Mouse (Mus musculus): ENCODE results near the gene Gcnt2. TPM values are rescaled to one million over a fixed set of nuclear protein-coding genes. Genes with fewer than 3 reads are reported as not detected.
"Not testable (repeated sequence)": the region's sequence is repeated elsewhere in the genome, so short reads cannot be mapped to it uniquely, and the experiment has no call there.

Gene Gcnt2
- polyA plus RNA-seq, 1 experiment from 2014 or later, result 3.6 TPM

- Histone ChIP-seq H3K4me2 (no peak overlapping the region), H3K9ac (no peak overlapping the region), H3K36me3 (replicated peaks) (no peaks in the 10 kb centered on the region), H3K27me3 (replicated peaks) (no peaks in the 10 kb centered on the region), H3K27ac (no peak overlapping the region), H3K4me1 (peaks cover 8% of the 10 kb centered on the region), H3K9me3 (no peaks in the 10 kb centered on the region), H3K4me3 (no peak overlapping the region)
- 88% methylated on average over 6 of the region's 6 CpGs for WGBS
- ATAC-seq (replicated peaks), result no peak
These were observed 52.4 kb downstream of the Gcnt2 start for GRCm38 (mm10) chr13:40911951-40912350.

GRCm38 (mm10) chr13:40913395-40914018 is 54.0 kb downstream of the Gcnt2 start:
- H3K4me1 ChIP-seq, result peaks cover 21% of the 10 kb centered on the region
- H3K4me3 ChIP-seq, result no peak overlapping the region
- H3K36me3 ChIP-seq (replicated peaks), result no peaks in the 10 kb centered on the region
- no peak overlapping the region for H3K9ac ChIP-seq
- H3K27ac ChIP-seq, result no peak overlapping the region
- H3K9me3 ChIP-seq, result no peaks in the 10 kb centered on the region
- H3K4me2 ChIP-seq, result no peak overlapping the region
- no peak for ATAC-seq (replicated peaks)
- no peaks in the 10 kb centered on the region for H3K27me3 ChIP-seq (replicated peaks)
- WGBS, result 90% methylated on average over 14 of the region's 14 CpGs

- H3K4me2 ChIP-seq, result no peak overlapping the region
- H3K36me3 ChIP-seq (replicated peaks), result no peaks in the 10 kb centered on the region
- peaks cover 21% of the 10 kb centered on the region for H3K4me1 ChIP-seq
- 76% methylated on average over 4 of the region's 4 CpGs for WGBS
- H3K27ac ChIP-seq, result no peak overlapping the region
- no peak for ATAC-seq (replicated peaks)
- no peaks in the 10 kb centered on the region for H3K9me3 ChIP-seq
- H3K9ac ChIP-seq, result no peak overlapping the region
- no peak overlapping the region for H3K4me3 ChIP-seq
- H3K27me3 ChIP-seq (replicated peaks), result no peaks in the 10 kb centered on the region
These were observed 54.6 kb downstream of the Gcnt2 start for GRCm38 (mm10) chr13:40914053-40914585.

GRCm38 (mm10) chr13:40916321-40917160 is 57.0 kb downstream of the Gcnt2 start:
- Histone ChIP-seq H3K27me3 (replicated peaks) (0 out of 2 replicates have a peak, but pooled peaks cover 2% of the 10 kb centered on the region), H3K9me3 (no peaks in the 10 kb centered on the region), H3K4me2 (peak overlapping the region; percentile 97), H3K36me3 (replicated peaks) (no peaks in the 10 kb centered on the region), H3K4me1 (peaks cover 21% of the 10 kb centered on the region), H3K9ac (no peak overlapping the region), H3K27ac (no peak overlapping the region), H3K4me3 (peak overlapping the region; percentile 52)
- ATAC-seq (replicated peaks), result peak; percentile 1; the same call in 1 of the 2 replicates
- 9% methylated on average over 21 of the region's 21 CpGs for WGBS

GRCm38 (mm10) chr13:40917161-40918091 is 57.9 kb downstream of the Gcnt2 start:
- H3K9ac ChIP-seq, result peak overlapping the region; percentile 52
- under 1% methylated on average over 38 of the region's 38 CpGs for WGBS
- H3K4me3 ChIP-seq, result peak overlapping the region; percentile 52
- peaks cover 21% of the 10 kb centered on the region for H3K4me1 ChIP-seq
- peak; percentile 88 for ATAC-seq (replicated peaks)
- H3K36me3 ChIP-seq (replicated peaks), result no peaks in the 10 kb centered on the region
- 0 out of 2 replicates have a peak, but pooled peaks cover 2% of the 10 kb centered on the region for H3K27me3 ChIP-seq (replicated peaks)
- no peaks in the 10 kb centered on the region for H3K9me3 ChIP-seq
- H3K4me2 ChIP-seq, result peak overlapping the region; percentile 97
- 0 out of 2 replicates have a peak overlapping the region, but pooled peaks have one; percentile 1 for H3K27ac ChIP-seq

GRCm38 (mm10) chr13:40921326-40922059 is 61.9 kb downstream of the Gcnt2 start:
- H3K9ac ChIP-seq, result no peak overlapping the region
- no peak overlapping the region for H3K4me2 ChIP-seq
- no peak for ATAC-seq (replicated peaks)
- H3K4me3 ChIP-seq, result no peak overlapping the region
- H3K9me3 ChIP-seq, result no peaks in the 10 kb centered on the region
- WGBS, result 75% methylated on average over 8 of the region's 8 CpGs
- no peaks in the 10 kb centered on the region for H3K36me3 ChIP-seq (replicated peaks)
- no peak overlapping the region for H3K27ac ChIP-seq
- H3K4me1 ChIP-seq, result peaks cover 18% of the 10 kb centered on the region
- H3K27me3 ChIP-seq (replicated peaks), result 0 out of 2 replicates have a peak, but pooled peaks cover 2% of the 10 kb centered on the region

- no peak overlapping the region for H3K4me2 ChIP-seq
- no peak overlapping the region for H3K4me3 ChIP-seq
- ATAC-seq (replicated peaks), result no peak
- no peaks in the 10 kb centered on the region for H3K9me3 ChIP-seq
- no peak overlapping the region for H3K9ac ChIP-seq
- 0 out of 2 replicates have a peak, but pooled peaks cover 2% of the 10 kb centered on the region for H3K27me3 ChIP-seq (replicated peaks)
- no peaks in the 10 kb centered on the region for H3K36me3 ChIP-seq (replicated peaks)
- H3K27ac ChIP-seq, result no peak overlapping the region
- WGBS, result 86% methylated on average over 11 of the region's 11 CpGs
- H3K4me1 ChIP-seq, result peaks cover 9% of the 10 kb centered on the region
These were observed 62.8 kb downstream of the Gcnt2 start for GRCm38 (mm10) chr13:40922311-40922877.

- Histone ChIP-seq H3K27me3 (replicated peaks) (0 out of 2 replicates have a peak, but pooled peaks cover 2% of the 10 kb centered on the region), H3K27ac (no peak overlapping the region), H3K4me3 (no peak overlapping the region), H3K9me3 (no peaks in the 10 kb centered on the region), H3K9ac (no peak overlapping the region), H3K4me1 (no peaks in the 10 kb centered on the region), H3K36me3 (replicated peaks) (no peaks in the 10 kb centered on the region), H3K4me2 (no peak overlapping the region)
- no peak for ATAC-seq (replicated peaks)
- 83% methylated on average over 4 of the region's 4 CpGs for WGBS
These were observed 64.3 kb downstream of the Gcnt2 start for GRCm38 (mm10) chr13:40923756-40924315.

- Histone ChIP-seq H3K4me1 (no peaks in the 10 kb centered on the region), H3K27me3 (replicated peaks) (no peaks in the 10 kb centered on the region), H3K36me3 (replicated peaks) (no peaks in the 10 kb centered on the region), H3K9me3 (no peaks in the 10 kb centered on the region), H3K4me3 (no peak overlapping the region), H3K9ac (no peak overlapping the region), H3K4me2 (no peak overlapping the region), H3K27ac (no peak overlapping the region)
- ATAC-seq (replicated peaks), result no peak
- WGBS, result 87% methylated on average over 9 of the region's 9 CpGs
These were observed 68.8 kb downstream of the Gcnt2 start for GRCm38 (mm10) chr13:40928192-40928898.

- H3K27ac ChIP-seq; H3K4me1 ChIP-seq; H3K36me3 ChIP-seq (replicated peaks); H3K4me3 ChIP-seq; H3K27me3 ChIP-seq (replicated peaks); H3K9me3 ChIP-seq; ATAC-seq (replicated peaks); H3K4me2 ChIP-seq; H3K9ac ChIP-seq: not testable (repeated sequence)
- no CpG with 5 or more reads among the region's 2 CpGs for WGBS
These were observed 72.3 kb downstream of the Gcnt2 start for GRCm38 (mm10) chr13:40931871-40932270.
